Mouse (Mus musculus) G1E (cell line): ENCODE data around the gene Hsd17b12.

Experiments
- CTCF ChIP-seq: IDR thresholded peaks from 2 replicates; pipeline ENCODE4 v1.5.1; 2012; ENCODE audit warnings: low read depth, low read length, inconsistent platforms, mixed read lengths
- GATA2 ChIP-seq: IDR thresholded peaks from 2 replicates; pipeline ENCODE4 v1.6.1; 2012; ENCODE audit warnings: low read depth, low read length, inconsistent platforms, borderline replicate concordance
- TAL1 ChIP-seq: conservative IDR thresholded peaks from 2 replicates; pipeline ENCODE4 v1.6.1; 2012; ENCODE audit warnings: low read depth, low read length, inconsistent platforms, mixed read lengths

- no peak for TF ChIP-seq CTCF
- no peak for TF ChIP-seq TAL1
- no peak for TF ChIP-seq GATA2
Observed at GRCm38 (mm10) chr2:94062791-94063190, 95.0 kb downstream of the Hsd17b12 start.
